Mouse (Mus musculus) CH12.LX (cell line): ENCODE data around the gene Man1b1. TPM values are rescaled to one million over a fixed set of nuclear protein-coding genes. Genes with fewer than 3 reads are reported as not detected.
A peak's percentile ranks its signal among the peaks of the same experiment; 100 is the strongest.

ENCODE experiments used
- DNase-seq: peaks from one replicate; pipeline ENCODE4 v3.0.0-alpha.2; 2013; ENCODE audit errors: extremely low read depth
- H3K27ac ChIP-seq: 2 replicates; pipeline ENCODE4 v1.5.1; 2012; ENCODE audit warnings: low read depth, mild to moderate bottlenecking, control low read depth, moderate library complexity; ENCODE audit not compliant: insufficient read depth
- H3K27me3 ChIP-seq: replicated peaks from 2 replicates; pipeline ENCODE3; 2012; ENCODE audit warnings: inconsistent platforms
- H3K36me3 ChIP-seq, 2 experiments: replicated peaks in 1 of 2; 2 replicates each; pipeline versions ENCODE3 to v1.6.1; 2012; ENCODE audit warnings: inconsistent platforms in 1 of 2, low read length in 1 of 2, mild to moderate bottlenecking in 1 of 2, mixed read lengths in 1 of 2, moderate library complexity in 1 of 2; ENCODE audit not compliant: control insufficient read depth in 1 of 2, insufficient read depth in 1 of 2
- H3K4me1 ChIP-seq, 2 experiments: 2 replicates each; pipeline ENCODE4 v1.6.1; 2012; ENCODE audit warnings: inconsistent platforms in 1 of 2, moderate library complexity in 1 of 2; ENCODE audit not compliant: insufficient read depth in 2 of 2, control insufficient read depth in 1 of 2
- H3K4me2 ChIP-seq: 2 replicates; pipeline ENCODE4 v1.6.1; 2012; ENCODE audit warnings: low read depth, mild to moderate bottlenecking, control low read depth; ENCODE audit not compliant: poor library complexity, insufficient read depth, severe bottlenecking
- H3K4me3 ChIP-seq, 3 experiments: fragments of 150-350 bp in 1 of 3; sonication (generic) in 1 of 3; replicated peaks in 1 of 3; 2 replicates each; pipeline versions ENCODE3 to v1.5.1; 2011 to 2012; ENCODE audit warnings: low read depth in 2 of 3, low read length in 2 of 3, mild to moderate bottlenecking in 2 of 3, moderate library complexity in 2 of 3, control low read depth in 1 of 3, improper control_type of control experiment in 1 of 3, inconsistent platforms in 1 of 3, mixed read lengths in 1 of 3; ENCODE audit not compliant: poor library complexity in 1 of 3
- H3K79me2 ChIP-seq: replicated peaks from 2 replicates; pipeline ENCODE4 v1.6.1; 2012; ENCODE audit warnings: mild to moderate bottlenecking, moderate library complexity; ENCODE audit not compliant: control insufficient read depth, poor library complexity, insufficient read depth, severe bottlenecking; ENCODE audit errors: extremely low read depth
- H3K9ac ChIP-seq: 2 replicates; pipeline ENCODE4 v1.6.1; 2012; ENCODE audit warnings: low read depth, mild to moderate bottlenecking, control low read depth, moderate library complexity; ENCODE audit not compliant: insufficient read depth
- H3K9me3 ChIP-seq: replicated peaks from 2 replicates; pipeline ENCODE3; 2012; ENCODE audit warnings: low read length, inconsistent platforms, mixed read lengths
- BHLHE40 ChIP-seq: IDR thresholded peaks from 2 replicates; pipeline ENCODE4 v1.6.1; 2011; ENCODE audit warnings: mild to moderate bottlenecking, low read depth, low read length, improper control_type of control experiment
- CHD2 ChIP-seq: IDR thresholded peaks from 2 replicates; pipeline ENCODE4 v1.6.1; 2011; ENCODE audit warnings: low read length, improper control_type of control experiment
- CTCF ChIP-seq, 2 experiments: IDR thresholded peaks in 1 of 2; conservative IDR thresholded peaks in 1 of 2; 2 replicates each; pipeline ENCODE4 v1.5.1; 2011 to 2012; ENCODE audit warnings: low read depth in 2 of 2, low read length in 2 of 2, improper control_type of control experiment in 1 of 2, inconsistent platforms in 1 of 2, mild to moderate bottlenecking in 1 of 2, moderate library complexity in 1 of 2
- E2F4 ChIP-seq: IDR thresholded peaks from 2 replicates; pipeline ENCODE4 v1.6.1; 2011; ENCODE audit warnings: low read depth, low read length, improper control_type of control experiment; ENCODE audit not compliant: insufficient replicate concordance
- ELF1 ChIP-seq: IDR thresholded peaks from 2 replicates; pipeline ENCODE4 v1.6.1; 2014; ENCODE audit warnings: low read depth, mild to moderate bottlenecking, inconsistent platforms, low read length, improper control_type of control experiment
- EP300 ChIP-seq: IDR thresholded peaks from 2 replicates; pipeline ENCODE4 v1.6.1; 2011; ENCODE audit warnings: low read length, improper control_type of control experiment
- ETS1 ChIP-seq: conservative IDR thresholded peaks from 2 replicates; pipeline ENCODE4 v1.6.1; 2012; ENCODE audit warnings: low read depth, mild to moderate bottlenecking, inconsistent platforms, low read length, improper control_type of control experiment, moderate library complexity
- GABPA ChIP-seq: IDR thresholded peaks from 2 replicates; pipeline ENCODE4 v1.6.1; 2012; ENCODE audit warnings: low read depth, low read length, improper control_type of control experiment, inconsistent platforms; ENCODE audit not compliant: insufficient replicate concordance
- HCFC1 ChIP-seq: IDR thresholded peaks from 2 replicates; pipeline ENCODE4 v1.6.1; 2012; ENCODE audit warnings: low read depth, mild to moderate bottlenecking, inconsistent platforms, low read length, improper control_type of control experiment
- IRF4 ChIP-seq: IDR thresholded peaks from 2 replicates; pipeline ENCODE4 v1.6.1; 2014; ENCODE audit warnings: low read depth, mild to moderate bottlenecking, inconsistent platforms, low read length, improper control_type of control experiment
- JUN ChIP-seq: IDR thresholded peaks from 2 replicates; pipeline ENCODE4 v1.6.1; 2011; ENCODE audit warnings: low read depth, mild to moderate bottlenecking, low read length, improper control_type of control experiment, moderate library complexity; ENCODE audit not compliant: insufficient read depth
- JUND ChIP-seq: conservative IDR thresholded peaks from 2 replicates; pipeline ENCODE4 v1.6.1; 2011; ENCODE audit warnings: low read depth, low read length, improper control_type of control experiment
- KAT2A ChIP-seq: IDR thresholded peaks from 2 replicates; pipeline ENCODE4 v1.6.1; 2012; ENCODE audit warnings: low read length, improper control_type of control experiment, inconsistent platforms; ENCODE audit not compliant: insufficient replicate concordance
- MAX ChIP-seq: IDR thresholded peaks from 2 replicates; pipeline ENCODE4 v1.6.1; 2011; ENCODE audit warnings: low read length, improper control_type of control experiment
- MAZ ChIP-seq: IDR thresholded peaks from 2 replicates; pipeline ENCODE4 v1.6.1; 2012; ENCODE audit warnings: low read depth, mild to moderate bottlenecking, inconsistent platforms, low read length, improper control_type of control experiment, moderate library complexity
- MEF2A ChIP-seq: IDR thresholded peaks from 2 replicates; pipeline ENCODE4 v1.6.1; 2014; ENCODE audit warnings: low read depth, mild to moderate bottlenecking, inconsistent platforms, low read length, improper control_type of control experiment, borderline replicate concordance
- MXI1 ChIP-seq: IDR thresholded peaks from 2 replicates; pipeline ENCODE4 v1.6.1; 2011; ENCODE audit warnings: mild to moderate bottlenecking, low read depth, low read length, improper control_type of control experiment
- MYC ChIP-seq: IDR thresholded peaks from 2 replicates; pipeline ENCODE4 v1.6.1; 2011; ENCODE audit warnings: low read depth, mild to moderate bottlenecking, improper control_type of control experiment, low read length
- NELFE ChIP-seq: IDR thresholded peaks from 2 replicates; pipeline ENCODE4 v1.6.1; 2011; ENCODE audit warnings: low read depth, low read length, improper control_type of control experiment
- NRF1 ChIP-seq: IDR thresholded peaks from 2 replicates; pipeline ENCODE4 v1.6.1; 2014; ENCODE audit warnings: low read depth, mild to moderate bottlenecking, inconsistent platforms, low read length, improper control_type of control experiment, moderate library complexity
- PAX5 ChIP-seq: IDR thresholded peaks from 2 replicates; pipeline ENCODE4 v1.6.1; 2012; ENCODE audit warnings: low read length, inconsistent platforms, mixed read lengths
- POLR2A ChIP-seq: IDR thresholded peaks from 2 replicates; pipeline ENCODE4 v1.6.1; 2011; ENCODE audit warnings: low read depth, mild to moderate bottlenecking, improper control_type of control experiment, low read length
- RAD21 ChIP-seq: IDR thresholded peaks from 2 replicates; pipeline ENCODE4 v1.6.1; 2011; ENCODE audit warnings: low read depth, mild to moderate bottlenecking, low read length, improper control_type of control experiment, moderate library complexity
- RCOR1 ChIP-seq: conservative IDR thresholded peaks from 2 replicates; pipeline ENCODE4 v1.6.1; 2012; ENCODE audit warnings: low read depth, mild to moderate bottlenecking, inconsistent platforms, low read length, improper control_type of control experiment
- SIN3A ChIP-seq: IDR thresholded peaks from 2 replicates; pipeline ENCODE4 v1.6.1; 2012; ENCODE audit warnings: low read length, improper control_type of control experiment, inconsistent platforms
- SMC3 ChIP-seq: IDR thresholded peaks from 2 replicates; pipeline ENCODE4 v1.6.1; 2011; ENCODE audit warnings: low read depth, low read length, improper control_type of control experiment
- TBP ChIP-seq: conservative IDR thresholded peaks from 2 replicates; pipeline ENCODE4 v1.6.1; 2011; ENCODE audit warnings: low read depth, low read length, improper control_type of control experiment
- TCF12 ChIP-seq: IDR thresholded peaks from 2 replicates; pipeline ENCODE4 v1.6.1; 2014; ENCODE audit warnings: low read depth, mild to moderate bottlenecking, inconsistent platforms, low read length, improper control_type of control experiment
- UBTF ChIP-seq: IDR thresholded peaks from 2 replicates; pipeline ENCODE4 v1.6.1; 2012; ENCODE audit warnings: low read depth, mild to moderate bottlenecking, inconsistent platforms, low read length, improper control_type of control experiment, moderate library complexity
- USF1 ChIP-seq: IDR thresholded peaks from 2 replicates; pipeline ENCODE4 v1.6.1; 2014; ENCODE audit warnings: low read depth, mild to moderate bottlenecking, inconsistent platforms, low read length, improper control_type of control experiment
- USF2 ChIP-seq: conservative IDR thresholded peaks from 2 replicates; pipeline ENCODE4 v1.6.1; 2011; ENCODE audit warnings: low read depth, low read length, improper control_type of control experiment
- ZKSCAN1 ChIP-seq: IDR thresholded peaks from 2 replicates; pipeline ENCODE4 v1.6.1; 2012; ENCODE audit warnings: low read depth, inconsistent platforms, low read length, improper control_type of control experiment, borderline replicate concordance
- ZMIZ1 ChIP-seq: IDR thresholded peaks from 2 replicates; pipeline ENCODE4 v1.6.1; 2012; ENCODE audit warnings: low read depth, mild to moderate bottlenecking, inconsistent platforms, low read length, improper control_type of control experiment
- ZNF384 ChIP-seq: IDR thresholded peaks from 2 replicates; pipeline ENCODE4 v1.6.1; 2012; ENCODE audit warnings: low read depth, low read length, improper control_type of control experiment, inconsistent platforms
- dilution Hi-C: fragments of 300-500 bp; cut with MboI; formaldehyde crosslinking; loops from 2 replicates; pipeline ENCODE4 v1.14.3; 2020; ENCODE audit warnings: low sequenced_read_pairs; ENCODE audit not compliant: extremely low pct_unique_long_range_greater_than_20kb, extremely low pct_ligation_motif_present
- in situ Hi-C: fragments of 300-500 bp; cut with MboI; formaldehyde crosslinking; loops from 3 replicates; pipeline ENCODE4 v1.14.3; 2019; ENCODE audit warnings: low sequenced_read_pairs, low pct_ligation_motif_present, low pct_unique_long_range_greater_than_20kb, mixed read lengths
- polyA plus RNA-seq: library from polyadenylated mRNA; unstranded; fragments of >175 nt; gene quantifications from 2 replicates; pipeline ENCODE4 v1.2.1, GENCODE M21; 2012; ENCODE audit warnings: low read depth; ENCODE audit not compliant: insufficient read length
- total RNA-seq, 2 experiments: library from RNA; depleted of rRNA; stranded (reverse); fragments of 300-350 nt in 1 of 2; fragments of >200 nt in 1 of 2; gene quantifications; 2 replicates each; pipeline ENCODE4 v1.2.3; 2012 to 2014

Man1b1 gene
- 45.7 and 58.1 TPM in 2 replicates for total RNA-seq (2012; rRNA removed)
- 39.3 and 41.8 TPM in 2 replicates for total RNA-seq (2014; rRNA removed)
- 68.8 and 69.3 TPM in 2 replicates for polyA plus RNA-seq

DNA sequence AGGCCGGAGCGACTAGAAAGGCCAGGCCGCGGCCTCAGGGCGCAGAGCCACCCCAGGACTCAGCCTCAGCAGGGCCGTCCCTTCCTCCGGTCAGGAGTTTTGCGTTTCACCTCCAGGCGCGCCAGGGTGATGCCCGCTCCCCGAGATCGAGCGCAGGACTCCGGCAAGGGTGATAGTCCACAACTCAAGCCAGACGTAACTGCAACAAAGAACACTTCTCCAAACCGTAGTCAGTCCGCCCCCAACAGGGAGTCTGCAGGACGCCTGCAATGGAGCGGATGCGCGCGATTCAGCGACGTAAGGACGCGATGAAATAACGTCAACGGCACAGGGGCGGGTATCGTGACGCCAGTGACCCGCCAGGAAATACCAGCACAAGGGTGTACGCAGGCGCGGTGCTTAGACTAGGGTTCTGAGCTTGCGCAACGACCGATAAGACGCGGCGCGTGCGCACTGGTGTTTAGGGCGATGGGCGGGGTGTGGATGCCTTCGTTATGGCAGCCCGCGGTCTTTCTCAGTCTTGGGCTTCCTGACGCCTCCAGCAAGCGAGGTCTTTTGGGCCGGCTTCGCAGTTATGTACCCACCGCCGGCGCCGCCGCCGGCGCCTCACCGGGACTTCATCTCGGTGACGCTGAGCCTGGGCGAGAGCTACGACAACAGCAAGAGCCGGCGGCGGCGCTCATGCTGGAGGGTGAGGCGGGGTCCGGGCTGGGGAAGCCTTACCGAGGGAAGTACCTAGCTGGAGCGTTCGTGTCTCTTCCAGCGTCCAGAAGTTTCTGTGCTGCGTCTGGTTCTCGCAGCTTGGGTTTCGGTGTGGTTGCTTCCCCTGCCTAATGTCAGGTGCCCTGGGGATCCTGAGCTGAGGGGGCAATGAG, at the start of gene Man1b1:
Man1b1 (plus strand) TSS at position 53 of the 875 bp plus-strand sequence.
- Histone ChIP-seq H3K4me2 (peak within 1 kb of the TSS; percentile 92), H3K9me3 (no peaks in the 10 kb centered on the region), H3K9ac (peak within 1 kb of the TSS; percentile 86), H3K4me3 (peak within 1 kb of the TSS; percentile 71 to 99 (median 75)), H3K79me2 (peaks cover 20% of the 10 kb centered on the region), H3K4me1 (peaks cover 14 to 49% of the 10 kb centered on the region in 2 experiments), H3K36me3 (peaks cover 24 to 41% of the 10 kb centered on the region in 2 experiments), H3K27me3 (no peaks in the 10 kb centered on the region), H3K27ac (peak within 1 kb of the TSS; percentile 49)
- dilution Hi-C loops: no loop called here
- peak; percentile 100 for DNase-seq
- TF ChIP-seq NRF1: peak; percentile 96
- peak; percentile 60 for TF ChIP-seq BHLHE40
- peak; percentile 66; the same call in 1 of the 2 replicates for TF ChIP-seq MYC
- TF ChIP-seq UBTF: no peak
- peak; percentile 82; the same call in 1 of the 2 replicates for TF ChIP-seq ZMIZ1
- peak; percentile 92 for TF ChIP-seq TCF12
- peak; percentile 92; the same call in 1 of the 2 replicates for TF ChIP-seq E2F4
- peak; percentile 48; the same call in 1 of the 2 replicates for TF ChIP-seq RCOR1
- peak; percentile 32; the same call in 1 of the 2 replicates for TF ChIP-seq USF1
- peak; percentile 95 for TF ChIP-seq HCFC1
- TF ChIP-seq ZKSCAN1: no peak
- no peak; the same call in 1 of the 2 replicates for TF ChIP-seq RAD21
- peak; percentile 93 for TF ChIP-seq NELFE
- TF ChIP-seq MAZ: peak; percentile 92
- no peak; the same call in 1 of the 2 replicates for TF ChIP-seq JUND
- TF ChIP-seq SMC3: no peak
- no peak for TF ChIP-seq PAX5
- TF ChIP-seq CHD2: peak; percentile 69
- peak; percentile 82; the same call in 1 of the 2 replicates for TF ChIP-seq MAX
- TF ChIP-seq SIN3A: peak; percentile 97
- peak; percentile 94 for TF ChIP-seq IRF4
- TF ChIP-seq USF2: no peak; the same call in 1 of the 2 replicates
- peak; percentile 78 for TF ChIP-seq ETS1
- peak in 1 of 2 experiments; percentile 37; a peak in 1 of 4 replicates for TF ChIP-seq CTCF (conservative IDR thresholded peaks at IDR 0.05 in 1 of 2, IDR thresholded peaks at IDR 0.05 in 1 of 2; ENCODE audit: low read depth in 2 of 2, low read length in 2 of 2)
- TF ChIP-seq MXI1: peak; percentile 88
- peak; percentile 91 for TF ChIP-seq MEF2A
- TF ChIP-seq ZNF384: no peak
- peak; percentile 100 for TF ChIP-seq GABPA
- peak; percentile 95 for TF ChIP-seq ELF1
- peak; percentile 61 for TF ChIP-seq TBP
- peak; percentile 87; the same call in 1 of the 2 replicates for TF ChIP-seq KAT2A
- TF ChIP-seq POLR2A: peak; percentile 88
- no peak for TF ChIP-seq EP300
- TF ChIP-seq JUN: peak; percentile 13; the same call in 1 of the 2 replicates
- TF ChIP-seq, all 38 proteins: peak for 25
- in situ Hi-C loops: loop anchor here (10.0 kb wide), 1 partner anchor 58 kb away; the partner anchor contains the start of genes Anapc2 and Ssna1
